Mouse (Mus musculus) midbrain, embryonic 16.5 days (tissue): ENCODE data around the gene Zfy1. TPM values are rescaled to one million over a fixed set of nuclear protein-coding genes. Genes with fewer than 3 reads are reported as not detected.
"Not testable (repeated sequence)": the region's sequence is repeated elsewhere in the genome, so short reads cannot be mapped to it uniquely, and the experiment has no call there.

Experiments
- ATAC-seq: fragments of 200-750 bp; cut with Nextera tagmentation; 2 replicates; pipeline ENCODE4 v1.8.0; 2017; ENCODE audit warnings: moderate TSS enrichment
- H3K27ac ChIP-seq: fragments of 300-500 bp; sonication (generic); 2 replicates; pipeline ENCODE4 v1.5.1; 2014; ENCODE audit warnings: mild to moderate bottlenecking, low read length, mixed read lengths
- H3K27me3 ChIP-seq: fragments of 300-500 bp; sonication (generic); 2 replicates; pipeline ENCODE4 v1.6.1; 2014; ENCODE audit warnings: low read depth, low read length, mixed read lengths; ENCODE audit not compliant: control insufficient read depth, insufficient read depth
- H3K36me3 ChIP-seq: fragments of 300-500 bp; sonication (generic); 2 replicates; pipeline ENCODE4 v1.6.1; 2014; ENCODE audit warnings: mild to moderate bottlenecking, low read length, moderate library complexity, mixed read lengths; ENCODE audit not compliant: control insufficient read depth, insufficient read depth
- H3K4me1 ChIP-seq: fragments of 300-500 bp; sonication (generic); 2 replicates; pipeline ENCODE4 v1.6.1; 2014; ENCODE audit warnings: mild to moderate bottlenecking, low read length, mixed read lengths; ENCODE audit not compliant: control insufficient read depth, insufficient read depth
- H3K4me2 ChIP-seq: fragments of 300-500 bp; sonication (generic); 2 replicates; pipeline ENCODE4 v1.6.1; 2014; ENCODE audit warnings: mild to moderate bottlenecking, low read length, mixed read lengths
- H3K4me3 ChIP-seq: fragments of 300-500 bp; sonication (generic); 2 replicates; pipeline ENCODE4 v1.5.1; 2014; ENCODE audit warnings: low read depth, mild to moderate bottlenecking, low read length, moderate library complexity, mixed read lengths
- H3K9ac ChIP-seq: fragments of 300-500 bp; sonication (generic); 2 replicates; pipeline ENCODE4 v1.6.1; 2014; ENCODE audit warnings: low read depth, low read length, mixed read lengths
- H3K9me3 ChIP-seq: fragments of 300-500 bp; sonication (generic); replicated peaks from 2 replicates; pipeline ENCODE4 v1.6.1; 2014; ENCODE audit warnings: mild to moderate bottlenecking, low read length, mixed read lengths; ENCODE audit not compliant: control insufficient read depth, poor library complexity, severe bottlenecking
- WGBS: fragments of 180-500 bp; shearing (Covaris S2); extraction: QIAGEN DNeasy Blood & Tissue Kit; methylation state at CpG from one replicate; pipeline ENCODE4 v1.1.7; 2014; 5-methylcytosine and 5-hydroxymethylcytosine counted together
- polyA plus RNA-seq: library from polyadenylated mRNA; unstranded; fragments of >200 nt; fragmentation: Nextera tagmentation; extraction: Ambion mirVana; gene quantifications from 2 replicates; pipeline ENCODE4 v1.2.1, GENCODE M21; 2015

Gene Zfy1
- polyA plus RNA-seq, result not detected in 2 replicates

DNA sequence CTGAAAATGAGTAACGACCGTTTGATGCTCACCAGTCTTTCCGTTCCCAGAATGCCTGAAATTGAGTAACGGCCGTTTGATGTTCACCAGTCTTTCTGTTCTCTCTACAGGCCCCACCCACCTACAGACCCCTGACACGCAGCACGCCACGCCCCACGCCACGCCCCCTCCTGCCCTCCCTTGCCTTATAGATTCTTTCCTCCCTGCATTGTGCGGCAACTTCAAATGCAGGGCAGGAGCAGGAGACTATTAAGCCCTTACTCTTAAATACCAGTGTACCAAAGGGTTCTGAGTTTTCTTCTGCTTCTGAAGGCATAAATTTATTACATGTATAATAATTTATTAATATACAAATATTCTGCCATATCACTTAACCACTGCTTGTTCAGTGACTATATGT lies at the start of gene Zfy1:
TSS of gene Zfy1 (minus strand) at position 101 of the 400 bp plus-strand sequence.
- not testable (repeated sequence) for H3K36me3 ChIP-seq, ATAC-seq, H3K27me3 ChIP-seq, H3K27ac ChIP-seq, H3K4me3 ChIP-seq, H3K9me3 ChIP-seq, H3K4me2 ChIP-seq, H3K4me1 ChIP-seq, H3K9ac ChIP-seq
- 70% methylated on average over 2 of the region's 11 CpGs for WGBS

DNA sequence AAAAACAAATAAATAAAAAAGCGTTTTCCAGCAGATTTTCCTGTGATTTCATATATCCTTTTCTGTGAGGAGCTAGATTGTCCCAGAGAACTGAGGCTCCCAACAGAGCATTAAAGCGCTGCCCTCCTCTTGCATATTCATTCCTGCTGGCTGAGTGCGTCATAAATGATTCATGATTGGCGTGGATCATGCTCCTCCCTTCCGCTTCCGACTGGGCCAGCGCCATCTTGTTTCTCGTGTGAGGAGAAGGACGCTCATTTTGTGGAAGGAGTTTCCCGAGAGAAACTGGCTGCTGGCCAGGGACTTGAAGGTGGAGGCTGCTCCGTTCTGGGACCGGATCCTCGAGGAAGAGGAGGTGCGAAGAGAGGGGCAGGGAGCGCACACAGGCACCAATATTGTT lies 21.2 kb upstream of the Zfy1 start, which contains the start of gene Uba1y:
TSS of gene Uba1y (plus strand) at position 254 of the 400 bp plus-strand sequence.
- no peak within 1 kb of the TSS for H3K9ac ChIP-seq
- WGBS, result 90% methylated on average over 13 of the region's 15 CpGs
- no peak for ATAC-seq
- H3K4me1 ChIP-seq, result no peaks in the 10 kb centered on the region
- no peak within 1 kb of the TSS for H3K4me2 ChIP-seq
- no peak within 1 kb of the TSS for H3K4me3 ChIP-seq
- no peaks in the 10 kb centered on the region for H3K27me3 ChIP-seq
- no peaks in the 10 kb centered on the region for H3K9me3 ChIP-seq
- H3K27ac ChIP-seq, result no peak within 1 kb of the TSS
- H3K36me3 ChIP-seq, result no peaks in the 10 kb centered on the region

DNA sequence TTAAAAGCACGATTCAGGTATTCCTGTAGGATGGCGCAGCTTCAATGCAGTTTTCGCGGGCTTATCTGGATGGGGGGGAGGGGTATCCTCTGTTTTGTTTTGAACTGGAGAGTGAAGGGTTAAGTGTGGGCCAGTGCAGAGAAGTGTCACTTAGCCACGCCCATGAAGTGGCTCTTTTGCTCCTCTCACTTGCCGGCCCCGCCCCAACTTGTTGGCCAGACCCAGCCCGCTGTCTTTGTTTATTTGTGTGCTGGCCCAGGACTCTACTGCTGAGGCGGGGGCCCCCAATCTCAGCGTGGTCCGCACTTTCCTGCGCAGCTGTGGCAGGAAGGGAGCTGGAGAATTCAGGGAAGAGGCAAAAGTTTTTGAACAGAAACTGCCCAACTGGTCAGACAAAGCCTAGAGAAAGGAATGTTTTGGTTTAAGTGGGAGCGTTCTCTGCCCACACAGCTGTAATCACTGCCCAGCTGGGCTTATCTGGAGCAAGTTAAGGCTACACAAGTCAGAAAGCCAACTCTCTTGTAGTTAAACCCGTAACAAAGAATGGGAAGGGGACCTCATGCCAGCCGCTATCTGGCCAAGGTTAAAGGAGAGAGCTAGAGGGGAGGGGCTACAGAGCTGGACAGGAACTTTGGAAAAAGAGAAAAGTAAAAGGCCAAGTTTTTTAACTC lies 11.9 kb upstream of the Zfy1 start:
- 0% methylated on average over 12 of the region's 15 CpGs for WGBS

More for the DNA sequence above, 11.9 kb upstream of the Zfy1 start:
- ATAC-seq, result peak; percentile 76; the same call in 1 of the 2 replicates
- peak overlapping the region; percentile 45 for H3K4me2 ChIP-seq
- H3K9ac ChIP-seq, result no peak overlapping the region
- no peaks in the 10 kb centered on the region for H3K36me3 ChIP-seq
- no peaks in the 10 kb centered on the region for H3K27me3 ChIP-seq
- H3K27ac ChIP-seq, result no peak overlapping the region
- no peaks in the 10 kb centered on the region for H3K4me1 ChIP-seq
- H3K4me3 ChIP-seq, result peak overlapping the region; percentile 19
- no peaks in the 10 kb centered on the region for H3K9me3 ChIP-seq

Other genes with a start within 250 kb of the Zfy1 start
- gene Uba1y, start 21.2 kb upstream of the Zfy1 start, polyA plus RNA-seq, result 0.10 and 0.19 TPM in 2 replicates
- gene Kdm5d, start 100.4 kb upstream of the Zfy1 start, polyA plus RNA-seq, result 7.7 and 13.6 TPM in 2 replicates
- gene Eif2s3y, start 213.1 kb upstream of the Zfy1 start, polyA plus RNA-seq, result 30.8 and 59.8 TPM in 2 replicates